Mouse (Mus musculus): ENCODE measurements around the gene Rrp1.

DNA sequence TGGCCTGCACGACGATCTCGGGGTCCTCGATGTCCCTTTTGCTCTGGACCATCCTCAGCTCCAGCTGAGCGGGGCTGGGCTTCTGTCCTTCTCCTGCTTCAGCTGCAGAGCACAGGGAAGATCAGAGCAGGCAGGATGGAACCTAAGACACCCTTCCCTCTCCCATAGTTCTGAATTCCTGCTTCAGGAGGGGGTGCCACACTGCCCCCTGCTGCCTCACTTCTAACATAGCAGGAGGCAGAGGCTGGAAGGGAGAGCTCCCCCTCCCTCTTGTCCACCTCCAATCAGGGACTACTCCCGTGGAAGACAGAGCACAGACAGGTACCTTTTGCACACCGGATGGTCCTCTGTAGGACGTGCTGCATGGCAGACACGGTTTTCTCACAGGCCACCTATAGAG, 28.0 kb upstream of the Rrp1 start:
- TF ChIP-seq CTCF (IDR thresholded peaks at IDR 0.05; ENCODE audit: low read depth) (peak; percentile 61), EP300 (IDR thresholded peaks at IDR 0.05; ENCODE audit: low read depth) (no peak)
